Mouse (Mus musculus) heart, adult 2 months (tissue): ENCODE measurements around the gene Map3k12. TPM values are rescaled to one million over a fixed set of nuclear protein-coding genes. Genes with fewer than 3 reads are reported as not detected.

Source experiments
- DNase-seq, 2 experiments: peaks; one replicate each; pipeline ENCODE4 v3.0.0; 2021
- H3K27ac ChIP-seq: fragments of 200-600 bp; 2 replicates; pipeline ENCODE4 v1.8.1; 2022
- H3K27me3 ChIP-seq: fragments of 200-500 bp; 2 replicates; pipeline ENCODE4 v1.6.1; 2012; ENCODE audit warnings: mild to moderate bottlenecking, low read length, inconsistent platforms, mixed read lengths; ENCODE audit not compliant: control insufficient read depth, insufficient read depth
- H3K36me3 ChIP-seq: fragments of 200-500 bp; 2 replicates; pipeline ENCODE4 v1.6.1; 2012; ENCODE audit warnings: low read length, inconsistent platforms; ENCODE audit not compliant: control insufficient read depth, insufficient read depth
- H3K4me1 ChIP-seq: fragments of 200-500 bp; 2 replicates; pipeline ENCODE4 v1.6.1; 2011; ENCODE audit warnings: low read length; ENCODE audit not compliant: control insufficient read depth, insufficient read depth
- H3K4me3 ChIP-seq: fragments of 200-600 bp; 2 replicates; pipeline ENCODE4 v1.8.1; 2022
- H3K79me2 ChIP-seq: fragments of 200-500 bp; replicated peaks from 2 replicates; pipeline ENCODE4 v1.6.1; 2012; ENCODE audit warnings: mild to moderate bottlenecking, inconsistent platforms, low read length, moderate library complexity, mixed read lengths; ENCODE audit not compliant: control insufficient read depth, insufficient read depth
- H3K9ac ChIP-seq: fragments of 200-500 bp; 2 replicates; pipeline ENCODE4 v1.6.1; 2012; ENCODE audit warnings: low read depth, mild to moderate bottlenecking, control low read depth, inconsistent platforms, low read length, mixed read lengths
- CTCF ChIP-seq: fragments of 200-600 bp; IDR thresholded peaks from 2 replicates; pipeline ENCODE4 v1.8.1; 2022; ENCODE audit warnings: antibody characterized with exemption, mild to moderate bottlenecking, moderate library complexity
- EP300 ChIP-seq: fragments of 200-500 bp; IDR thresholded peaks from 2 replicates; pipeline ENCODE4 v1.6.1; 2011; ENCODE audit warnings: low read depth, low read length, control low read depth; ENCODE audit not compliant: insufficient read depth
- POLR2A ChIP-seq: fragments of 200-500 bp; IDR thresholded peaks from 2 replicates; pipeline ENCODE4 v1.6.1; 2011; ENCODE audit warnings: mild to moderate bottlenecking, low read depth, low read length, control low read depth; ENCODE audit not compliant: insufficient read depth
- WGBS: fragments of 180-500 bp; shearing (Covaris S2); methylation state at CpG from one replicate; pipeline ENCODE4 v1.1.7; 2018; 5-methylcytosine and 5-hydroxymethylcytosine counted together
- intact Hi-C: fragments of 180-260 bp; cut with DNase I; formaldehyde crosslinking; loops from one replicate; pipeline ENCODE4 v1.15.1; 2025
- polyA plus RNA-seq: library from polyadenylated mRNA; depleted of rRNA; stranded (reverse); fragments of >200 nt; gene quantifications from 2 replicates; pipeline ENCODE4 v1.2.3, GENCODE M21; 2012; rRNA removed
- total RNA-seq, 2 experiments: library from RNA; stranded (reverse); gene quantifications; 2 replicates each; pipeline ENCODE4 v1.2.3; 2021

The Map3k12 gene
- total and polyA plus RNA-seq, 3 experiments: 2.1 to 4.1 (median 2.4) TPM

DNA sequence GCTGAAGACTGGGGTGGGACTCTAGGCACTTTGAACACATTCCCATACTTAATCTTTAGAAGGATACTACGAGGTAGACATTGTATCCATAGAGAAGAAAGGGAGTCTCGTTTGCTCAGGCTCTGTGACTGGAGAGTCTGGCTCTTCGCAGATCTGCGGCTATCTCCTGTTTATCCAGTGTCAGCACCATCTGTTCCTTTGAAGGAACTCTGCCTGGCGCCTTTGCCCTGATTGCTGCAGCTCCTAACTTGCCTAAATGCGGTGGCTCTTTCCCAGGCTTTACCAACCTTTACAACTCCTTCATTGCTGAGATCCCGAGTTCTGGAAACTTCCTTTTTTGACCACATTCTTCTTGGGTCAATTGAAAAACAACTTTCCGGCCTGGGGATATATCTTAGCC is 67.5 kb downstream of the Map3k12 start:
- H3K27ac ChIP-seq: no peak overlapping the region
- H3K4me1 ChIP-seq: no peaks in the 10 kb centered on the region; the same call in 1 of the 2 replicates
- H3K79me2 ChIP-seq: no peaks in the 10 kb centered on the region
- H3K9ac ChIP-seq: no peak overlapping the region
- TF ChIP-seq EP300 (no peak), POLR2A (no peak), CTCF (no peak)
- WGBS: 51% methylated on average over 8 of the region's 8 CpGs
- H3K27me3 ChIP-seq: no peaks in the 10 kb centered on the region
- intact Hi-C loops: loop anchor here (10.0 kb wide), 1 partner anchor 165 kb away; no protein-coding TSS in a partner anchor
- no peak for DNase-seq
- H3K36me3 ChIP-seq: no peaks in the 10 kb centered on the region
- H3K4me3 ChIP-seq: no peak overlapping the region

Other genes starting within 250 kb of the Map3k12 start
- not detected for gene Gm9918, start 246.5 kb downstream of the Map3k12 start, total RNA-seq
- gene Gm9918, start 246.5 kb downstream of the Map3k12 start, polyA plus RNA-seq: 0.06 TPM in 1 of 2 replicates, not detected in the other
- 10 to 100 TPM; 17.0 to 19.4 TPM for gene Mfsd5, start 237.6 kb downstream of the Map3k12 start, total RNA-seq
- 37.8 and 47.9 TPM in 2 replicates for gene Mfsd5, start 237.6 kb downstream of the Map3k12 start, polyA plus RNA-seq
- 1 to 10 TPM; 1.0 to 1.4 TPM for gene Espl1, start 220.8 kb downstream of the Map3k12 start, total RNA-seq
- gene Espl1, start 220.8 kb downstream of the Map3k12 start, polyA plus RNA-seq: 1.6 and 2.4 TPM in 2 replicates
- 100 to 1,000 TPM; 287 to 351 TPM for gene Pfdn5, start 190.9 kb downstream of the Map3k12 start, total RNA-seq
- gene Pfdn5, start 190.9 kb downstream of the Map3k12 start, polyA plus RNA-seq: 82.0 and 160 TPM in 2 replicates
- 10 to 100 TPM; 19.0 to 24.1 TPM for gene Myg1, start 185.4 kb downstream of the Map3k12 start, total RNA-seq
- 27.8 and 36.7 TPM in 2 replicates for gene Myg1, start 185.4 kb downstream of the Map3k12 start, polyA plus RNA-seq
- gene Aaas, start 166.3 kb downstream of the Map3k12 start, total RNA-seq: 10 to 100 TPM; 10.8 to 13.2 TPM
- 22.1 and 26.2 TPM in 2 replicates for gene Aaas, start 166.3 kb downstream of the Map3k12 start, polyA plus RNA-seq
- not detected for gene Sp7, start 149.9 kb downstream of the Map3k12 start, total RNA-seq
- 0.06 TPM in 1 of 2 replicates, not detected in the other for gene Sp7, start 149.9 kb downstream of the Map3k12 start, polyA plus RNA-seq
- gene Sp1, start 110.9 kb downstream of the Map3k12 start, total RNA-seq: 10 to 100 TPM; 36.5 to 41.5 TPM
- gene Sp1, start 110.9 kb downstream of the Map3k12 start, polyA plus RNA-seq: 9.6 and 17.3 TPM in 2 replicates
- under 1 TPM; 0.36 to 0.60 TPM for gene Amhr2, start 71.7 kb downstream of the Map3k12 start, total RNA-seq
- 0.31 and 0.44 TPM in 2 replicates for gene Amhr2, start 71.7 kb downstream of the Map3k12 start, polyA plus RNA-seq
- 10 to 100 TPM; 22.8 to 23.2 TPM for gene Prr13, start 58.0 kb downstream of the Map3k12 start, total RNA-seq
- 75.5 and 78.4 TPM in 2 replicates for gene Prr13, start 58.0 kb downstream of the Map3k12 start, polyA plus RNA-seq
- 100 to 1,000 TPM; 442 to 494 TPM for gene Pcbp2, start 46.5 kb downstream of the Map3k12 start, total RNA-seq
- 384 and 453 TPM in 2 replicates for gene Pcbp2, start 46.5 kb downstream of the Map3k12 start, polyA plus RNA-seq
- not detected for gene Gm10337, start 13.3 kb downstream of the Map3k12 start, total RNA-seq
- not detected in 2 replicates for gene Gm10337, start 13.3 kb downstream of the Map3k12 start, polyA plus RNA-seq
- 10 to 100 TPM; 37.4 to 43.6 TPM for gene Tarbp2, start 1.1 kb upstream of the Map3k12 start, total RNA-seq
- gene Tarbp2, start 1.1 kb upstream of the Map3k12 start, polyA plus RNA-seq: 79.2 and 85.0 TPM in 2 replicates
- 1 to 10 TPM in 1 of 2 experiments, under 1 TPM in 1; 0.50 to 1.4 TPM for gene Npff, start 7.9 kb upstream of the Map3k12 start, total RNA-seq
- 5.1 and 6.3 TPM in 2 replicates for gene Npff, start 7.9 kb upstream of the Map3k12 start, polyA plus RNA-seq
- 1 to 10 TPM in 1 of 2 experiments, under 1 TPM in 1; 0.36 to 1.3 TPM for gene Gm28047, start 108.0 kb upstream of the Map3k12 start, total RNA-seq
- not detected in 2 replicates for gene Gm28047, start 108.0 kb upstream of the Map3k12 start, polyA plus RNA-seq
- 10 to 100 TPM; 49.9 TPM for gene Atf7, start 108.4 kb upstream of the Map3k12 start, total RNA-seq
- 77.6 and 122 TPM in 2 replicates for gene Atf7, start 108.4 kb upstream of the Map3k12 start, polyA plus RNA-seq
- 10 to 100 TPM; 30.6 to 33.5 TPM for gene Atp5g2, start 155.3 kb upstream of the Map3k12 start, total RNA-seq
- 417 and 578 TPM in 2 replicates for gene Atp5g2, start 155.3 kb upstream of the Map3k12 start, polyA plus RNA-seq
- gene Calcoco1, start 205.1 kb upstream of the Map3k12 start, total RNA-seq: 100 to 1,000 TPM in 1 of 2 experiments, 10 to 100 TPM in 1; 98.0 to 124 TPM
- 108 and 133 TPM in 2 replicates for gene Calcoco1, start 205.1 kb upstream of the Map3k12 start, polyA plus RNA-seq